Mouse (Mus musculus): ENCODE results near the gene Slc44a3. TPM values are rescaled to one million over a fixed set of nuclear protein-coding genes. Genes with fewer than 3 reads are reported as not detected.
A peak's percentile ranks its signal among the peaks of the same experiment; 100 is the strongest.

The Slc44a3 gene
- polyA plus RNA-seq, 1 experiment = 5.1 TPM

DNA sequence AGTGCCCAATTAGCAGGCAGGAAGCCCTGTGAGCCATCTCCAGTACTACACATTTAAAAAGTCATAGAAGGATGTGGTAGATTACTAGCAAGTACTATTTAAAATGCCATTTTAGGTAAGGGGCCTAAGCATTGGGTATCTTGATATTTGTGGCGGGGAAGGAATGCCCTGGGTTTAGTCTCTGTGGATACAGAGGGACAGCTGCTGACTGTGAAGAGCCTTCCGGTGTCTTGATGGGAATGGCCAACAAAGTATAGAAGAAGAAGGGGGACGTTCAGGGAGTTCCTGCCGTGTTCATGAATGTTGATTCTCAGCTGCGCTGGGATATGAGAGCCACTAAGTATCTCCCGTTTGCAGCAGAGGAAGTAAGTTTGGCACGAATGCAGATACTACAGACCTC lies 95.1 kb downstream of the Slc44a3 start:
- TF ChIP-seq POLR2A (IDR thresholded peaks at IDR 0.05; ENCODE audit: insufficient read depth, low read length) (no peak), EP300 (IDR thresholded peaks at IDR 0.05; ENCODE audit: insufficient read depth, low read depth, low read length) (no peak)
- Histone ChIP-seq H3K36me3 (ENCODE audit: control insufficient read depth, insufficient read depth, low read length, poor library complexity, severe bottlenecking) (peaks cover 22% of the 10 kb centered on the region), H3K9ac (ENCODE audit: low read depth, poor library complexity, severe bottlenecking) (no peak overlapping the region)

GRCm38 (mm10) chr3:121435296-121435695 lies 96.9 kb downstream of the Slc44a3 start:
- Histone ChIP-seq H3K9me3 (replicated peaks; ENCODE audit: control insufficient read depth, insufficient read depth, low read length, poor library complexity, severe bottlenecking) (no peaks in the 10 kb centered on the region), H3K27me3 (ENCODE audit: control insufficient read depth, insufficient read depth, low read length, poor library complexity, severe bottlenecking) (no peaks in the 10 kb centered on the region), H3K4me3 (ENCODE audit: low read depth, low read length) (no peak overlapping the region), H3K27ac (ENCODE audit: insufficient read depth, low read length) (no peak overlapping the region), H3K9ac (ENCODE audit: low read depth, poor library complexity, severe bottlenecking) (no peak overlapping the region), H3K36me3 (ENCODE audit: control insufficient read depth, insufficient read depth, low read length, poor library complexity, severe bottlenecking) (peaks cover 8% of the 10 kb centered on the region; the same call in 1 of the 2 replicates), H3K4me1 (ENCODE audit: control insufficient read depth, insufficient read depth, low read length) (peaks cover 13% of the 10 kb centered on the region)
- no peak for TF ChIP-seq CTCF (IDR thresholded peaks at IDR 0.05; ENCODE audit: low read depth, low read length)
- TF ChIP-seq POLR2A (IDR thresholded peaks at IDR 0.05; ENCODE audit: insufficient read depth, low read length) = no peak
- TF ChIP-seq EP300 (IDR thresholded peaks at IDR 0.05; ENCODE audit: insufficient read depth, low read depth, low read length) = no peak

More for the DNA sequence above, 95.1 kb downstream of the Slc44a3 start:
- Histone ChIP-seq H3K4me3 (ENCODE audit: low read depth, low read length) (no peak overlapping the region), H3K27me3 (ENCODE audit: control insufficient read depth, insufficient read depth, low read length, poor library complexity, severe bottlenecking) (no peaks in the 10 kb centered on the region), H3K27ac (ENCODE audit: insufficient read depth, low read length) (no peak overlapping the region), H3K9me3 (replicated peaks; ENCODE audit: control insufficient read depth, insufficient read depth, low read length, poor library complexity, severe bottlenecking) (no peaks in the 10 kb centered on the region), H3K4me1 (ENCODE audit: control insufficient read depth, insufficient read depth, low read length) (peaks cover 16% of the 10 kb centered on the region)

- no peak overlapping the region for H3K9ac ChIP-seq (ENCODE audit: low read depth, poor library complexity, severe bottlenecking)
- TF ChIP-seq POLR2A (IDR thresholded peaks at IDR 0.05; ENCODE audit: insufficient read depth, low read length) = no peak
- no peak for TF ChIP-seq EP300 (IDR thresholded peaks at IDR 0.05; ENCODE audit: insufficient read depth, low read depth, low read length)
- TF ChIP-seq CTCF (IDR thresholded peaks at IDR 0.05; ENCODE audit: low read depth, low read length) = no peak
- peaks cover 7% of the 10 kb centered on the region for H3K4me1 ChIP-seq (ENCODE audit: control insufficient read depth, insufficient read depth, low read length)
- peaks cover 8% of the 10 kb centered on the region for H3K36me3 ChIP-seq (ENCODE audit: control insufficient read depth, insufficient read depth, low read length, poor library complexity, severe bottlenecking)
- H3K4me3 ChIP-seq (ENCODE audit: low read depth, low read length) = no peak overlapping the region
- H3K27me3 ChIP-seq (ENCODE audit: control insufficient read depth, insufficient read depth, low read length, poor library complexity, severe bottlenecking) = no peaks in the 10 kb centered on the region
- no peaks in the 10 kb centered on the region for H3K9me3 ChIP-seq (replicated peaks; ENCODE audit: control insufficient read depth, insufficient read depth, low read length, poor library complexity, severe bottlenecking)
- no peak overlapping the region for H3K27ac ChIP-seq (ENCODE audit: insufficient read depth, low read length)
Measured at GRCm38 (mm10) chr3:121433968-121434533, 98.2 kb downstream of the Slc44a3 start.

GRCm38 (mm10) chr3:121433359-121433758 lies 98.8 kb downstream of the Slc44a3 start:
- TF ChIP-seq CTCF (IDR thresholded peaks at IDR 0.05; ENCODE audit: low read depth, low read length) = no peak
- TF ChIP-seq POLR2A (IDR thresholded peaks at IDR 0.05; ENCODE audit: insufficient read depth, low read length) = no peak
- TF ChIP-seq EP300 (IDR thresholded peaks at IDR 0.05; ENCODE audit: insufficient read depth, low read depth, low read length) = no peak
- Histone ChIP-seq H3K9me3 (replicated peaks; ENCODE audit: control insufficient read depth, insufficient read depth, low read length, poor library complexity, severe bottlenecking) (no peaks in the 10 kb centered on the region), H3K36me3 (ENCODE audit: control insufficient read depth, insufficient read depth, low read length, poor library complexity, severe bottlenecking) (peaks cover 8% of the 10 kb centered on the region), H3K4me1 (ENCODE audit: control insufficient read depth, insufficient read depth, low read length) (peaks cover 7% of the 10 kb centered on the region), H3K4me3 (ENCODE audit: low read depth, low read length) (no peak overlapping the region), H3K27ac (ENCODE audit: insufficient read depth, low read length) (no peak overlapping the region), H3K9ac (ENCODE audit: low read depth, poor library complexity, severe bottlenecking) (no peak overlapping the region), H3K27me3 (ENCODE audit: control insufficient read depth, insufficient read depth, low read length, poor library complexity, severe bottlenecking) (no peaks in the 10 kb centered on the region)

DNA sequence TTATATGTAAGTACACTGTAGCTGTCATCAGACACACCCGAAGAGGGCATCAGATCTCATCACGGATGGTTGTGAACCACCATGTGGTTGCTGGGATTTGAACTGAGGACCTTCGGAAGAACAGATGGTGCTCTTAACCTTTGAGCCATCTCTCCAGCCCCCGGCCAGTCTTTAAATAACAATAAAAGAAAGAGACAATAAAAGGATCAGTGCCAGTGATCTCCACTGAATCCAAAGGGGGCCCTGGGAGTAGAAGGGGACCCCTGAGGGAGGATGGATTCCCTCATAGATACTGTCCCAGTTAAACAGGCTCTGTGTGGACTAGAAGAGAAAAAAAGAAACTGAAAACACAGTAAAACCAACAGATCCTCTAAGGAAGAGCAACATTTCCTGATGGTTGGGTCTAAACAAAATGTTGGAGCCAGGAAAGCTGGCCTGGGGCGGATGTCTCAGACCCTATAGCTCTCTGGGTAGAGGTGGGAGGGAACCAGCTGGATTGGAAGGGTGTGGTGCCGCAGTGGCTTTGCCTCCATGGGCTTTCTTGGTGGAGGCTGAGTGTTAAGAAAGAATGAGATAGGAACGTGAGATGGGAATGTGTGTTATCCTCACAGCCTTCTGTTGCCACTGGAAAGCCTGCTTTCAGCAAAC lies 101.8 kb downstream of the Slc44a3 start:
- Histone ChIP-seq H3K9ac (ENCODE audit: low read depth, poor library complexity, severe bottlenecking) (peak overlapping the region; percentile 56; the same call in 1 of the 2 replicates), H3K4me1 (ENCODE audit: control insufficient read depth, insufficient read depth, low read length) (peaks cover 4% of the 10 kb centered on the region), H3K27ac (ENCODE audit: insufficient read depth, low read length) (peak overlapping the region; percentile 96), H3K4me3 (ENCODE audit: low read depth, low read length) (no peak overlapping the region), H3K27me3 (ENCODE audit: control insufficient read depth, insufficient read depth, low read length, poor library complexity, severe bottlenecking) (no peaks in the 10 kb centered on the region), H3K9me3 (replicated peaks; ENCODE audit: control insufficient read depth, insufficient read depth, low read length, poor library complexity, severe bottlenecking) (no peaks in the 10 kb centered on the region), H3K36me3 (ENCODE audit: control insufficient read depth, insufficient read depth, low read length, poor library complexity, severe bottlenecking) (peaks cover 2% of the 10 kb centered on the region)
- TF ChIP-seq EP300 (IDR thresholded peaks at IDR 0.05; ENCODE audit: insufficient read depth, low read depth, low read length) (peak; percentile 79), CTCF (IDR thresholded peaks at IDR 0.05; ENCODE audit: low read depth, low read length) (no peak), POLR2A (IDR thresholded peaks at IDR 0.05; ENCODE audit: insufficient read depth, low read length) (no peak)

DNA sequence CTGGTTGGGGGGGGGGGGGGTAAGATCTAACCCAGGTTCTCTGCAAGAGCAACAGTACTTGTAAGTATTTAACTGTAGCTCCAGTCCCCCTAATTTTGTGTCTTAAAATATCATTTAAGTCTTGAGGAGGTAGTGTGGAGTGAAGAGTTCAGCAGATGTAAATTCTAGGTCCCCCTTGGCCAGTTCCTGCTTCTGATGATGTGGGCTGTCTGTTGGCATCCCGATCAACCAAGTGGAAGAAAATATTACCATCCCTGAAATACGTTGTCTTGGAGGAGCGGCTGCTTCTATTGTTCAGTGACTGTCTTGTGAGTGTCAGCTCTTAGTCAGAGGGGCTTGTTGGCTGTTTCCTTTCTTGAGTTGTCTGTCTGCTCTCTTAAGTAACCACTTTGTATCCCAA lies 102.7 kb downstream of the Slc44a3 start:
- Histone ChIP-seq H3K9ac (ENCODE audit: low read depth, poor library complexity, severe bottlenecking) (peak overlapping the region; percentile 42; the same call in 1 of the 2 replicates), H3K27me3 (ENCODE audit: control insufficient read depth, insufficient read depth, low read length, poor library complexity, severe bottlenecking) (no peaks in the 10 kb centered on the region), H3K4me3 (ENCODE audit: low read depth, low read length) (peak overlapping the region; percentile 34), H3K27ac (ENCODE audit: insufficient read depth, low read length) (peak overlapping the region; percentile 91), H3K4me1 (ENCODE audit: control insufficient read depth, insufficient read depth, low read length) (peaks cover 4% of the 10 kb centered on the region), H3K36me3 (ENCODE audit: control insufficient read depth, insufficient read depth, low read length, poor library complexity, severe bottlenecking) (peaks cover 2% of the 10 kb centered on the region), H3K9me3 (replicated peaks; ENCODE audit: control insufficient read depth, insufficient read depth, low read length, poor library complexity, severe bottlenecking) (no peaks in the 10 kb centered on the region)
- TF ChIP-seq EP300 (IDR thresholded peaks at IDR 0.05; ENCODE audit: insufficient read depth, low read depth, low read length) (no peak), POLR2A (IDR thresholded peaks at IDR 0.05; ENCODE audit: insufficient read depth, low read length) (no peak), CTCF (IDR thresholded peaks at IDR 0.05; ENCODE audit: low read depth, low read length) (no peak)
